ENCODE assay signal across 17 mouse cellular contexts in the genomic region with DNA sequence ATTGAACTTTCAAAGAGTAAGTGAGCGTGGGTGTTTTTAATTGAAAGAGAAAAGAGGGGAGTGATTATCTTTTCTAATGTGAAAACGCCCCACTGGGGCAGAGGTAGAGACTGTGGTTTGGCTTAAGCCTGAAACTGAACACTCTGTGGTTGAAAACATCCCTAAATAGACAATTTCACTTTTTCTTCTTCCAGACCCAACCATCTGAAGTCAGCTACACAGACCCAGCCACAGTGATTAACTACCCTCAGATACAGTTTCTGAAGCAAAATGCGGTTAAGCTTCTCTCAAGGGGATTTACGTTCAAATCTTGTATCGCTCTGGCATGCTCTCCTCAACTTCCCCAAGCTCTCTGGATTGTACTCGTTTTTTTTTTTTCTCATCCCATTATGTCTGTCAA.
"Had no signal": no experiment of that assay in that cellular context is flagged by ENCODE, and none has a peak within 500 bp of the region (broad histone marks: within the 10 kb centered on the region; RNA-seq: fewer than 3 reads in every experiment).

No protein-coding gene starts in this region.

- DNase-seq: lung, adult 2 months; lung, postnatal 14 days; lung, postnatal 36 days; right cerebral cortex, postnatal 14 days; thymus, adult 2 months; thymus, postnatal 25 days; thymus, postnatal 4 days had no signal

- H3K36me3 ChIP-seq: lung, embryonic 15.5 days; midbrain, embryonic 13.5 days; midbrain, embryonic 15.5 days; neural tube, embryonic 12.5 days; stomach, embryonic 15.5 days had no signal

- H3K4me2 ChIP-seq: lung, embryonic 15.5 days; midbrain, embryonic 11.5 days; midbrain, embryonic 13.5 days; midbrain, embryonic 15.5 days; neural tube, embryonic 12.5 days; stomach, embryonic 15.5 days had no signal

- H3K4me3 ChIP-seq: lung, embryonic 15.5 days; megakaryocyte, embryonic 14.5 days; midbrain, embryonic 13.5 days; midbrain, embryonic 15.5 days; neural tube, embryonic 12.5 days; stomach, embryonic 15.5 days had no signal

- H3K4me1 ChIP-seq: lung, embryonic 15.5 days; megakaryocyte, embryonic 14.5 days; midbrain, embryonic 13.5 days; midbrain, embryonic 15.5 days; neural tube, embryonic 12.5 days; stomach, embryonic 15.5 days had no signal

- H3K9ac ChIP-seq: lung, embryonic 15.5 days; midbrain, embryonic 13.5 days; midbrain, embryonic 15.5 days; neural tube, embryonic 12.5 days; stomach, embryonic 15.5 days had no signal

- ATAC-seq: lung, postnatal 0 days; midbrain, embryonic 13.5 days; midbrain, embryonic 15.5 days had no signal

- H3K27me3 ChIP-seq: lung, embryonic 15.5 days; megakaryocyte, embryonic 14.5 days; midbrain, embryonic 13.5 days; midbrain, embryonic 15.5 days; neural tube, embryonic 12.5 days; stomach, embryonic 15.5 days had no signal

- H3K9me3 ChIP-seq: lung, embryonic 15.5 days; midbrain, embryonic 13.5 days; midbrain, embryonic 15.5 days; neural tube, embryonic 12.5 days; stomach, embryonic 15.5 days had no signal

- H3K27ac ChIP-seq: lung, embryonic 15.5 days; macrophage; midbrain, embryonic 13.5 days; midbrain, embryonic 15.5 days; neural tube, embryonic 12.5 days; stomach, embryonic 15.5 days; stomach, postnatal 0 days had no signal
